Mouse (Mus musculus) T-helper 1 cell (primary cell): Measurements from ENCODE around the gene Tox2.

ENCODE experiments used
- in situ Hi-C: fragments of 300-600 bp; cut with MboI, MseI; formaldehyde crosslinking; loops from one replicate; pipeline ENCODE4 v1.15.1; 2025; ENCODE audit warnings: high pct_unique_total_duplicates

Tox2 gene

DNA sequence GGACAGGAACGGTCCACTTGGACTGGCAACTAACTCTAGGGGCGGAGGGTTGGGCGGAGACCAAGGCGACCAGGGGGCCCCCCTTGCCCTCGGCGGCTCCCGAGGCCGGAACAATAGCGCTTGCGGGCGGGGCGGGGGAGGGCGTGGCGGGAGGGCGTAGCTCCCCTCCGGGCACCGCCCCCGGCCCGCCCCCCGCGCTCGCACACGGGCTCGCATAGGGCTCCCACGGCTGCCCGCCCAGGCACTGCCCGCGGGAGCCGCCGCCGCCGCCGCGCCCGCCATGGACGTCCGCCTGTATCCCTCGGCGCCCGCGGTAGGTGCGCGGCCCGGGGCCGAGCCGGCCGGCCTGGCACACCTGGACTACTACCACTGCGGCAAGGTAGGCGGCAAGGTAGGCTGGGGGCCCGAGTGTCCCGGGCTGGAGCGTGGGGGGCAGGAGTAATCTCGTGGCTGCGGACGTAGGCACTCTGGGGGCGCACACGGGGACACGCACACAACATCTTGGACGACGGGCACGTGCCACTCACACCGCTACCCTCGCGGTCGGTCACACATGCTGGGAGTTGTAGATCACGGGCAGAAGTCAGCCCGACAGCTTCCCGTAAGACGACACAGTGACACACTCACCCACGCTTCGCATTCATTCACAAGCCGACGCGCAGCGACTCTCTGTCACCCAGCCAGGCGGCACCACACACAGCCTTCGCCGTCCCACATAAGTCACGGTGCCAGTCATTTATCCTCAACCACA, at the start of gene Tox2:
Tox2 (plus strand) TSS at position 242 of the 751 bp plus-strand sequence.
- in situ Hi-C loops = no loop called here

DNA sequence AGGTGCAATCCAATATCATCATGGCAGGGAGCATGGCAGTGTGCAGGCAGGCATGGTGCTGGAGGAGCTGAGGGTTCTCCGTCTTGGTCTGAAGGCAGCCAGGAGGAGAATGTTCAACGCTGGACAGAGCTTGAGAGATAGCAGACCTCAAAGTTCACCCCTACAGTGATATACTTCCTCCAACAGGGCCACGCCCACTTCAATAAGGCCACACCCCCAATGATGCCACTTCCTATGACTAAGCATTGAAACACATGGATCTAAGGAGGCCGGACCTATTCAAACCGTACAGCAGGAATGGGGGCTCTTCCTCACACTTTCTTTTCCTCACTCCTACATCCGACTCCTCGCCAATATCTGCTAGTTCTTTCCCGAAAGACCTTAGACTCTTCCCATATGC, 48.3 kb upstream of the Tox2 start:
- in situ Hi-C loops = no loop called here

DNA sequence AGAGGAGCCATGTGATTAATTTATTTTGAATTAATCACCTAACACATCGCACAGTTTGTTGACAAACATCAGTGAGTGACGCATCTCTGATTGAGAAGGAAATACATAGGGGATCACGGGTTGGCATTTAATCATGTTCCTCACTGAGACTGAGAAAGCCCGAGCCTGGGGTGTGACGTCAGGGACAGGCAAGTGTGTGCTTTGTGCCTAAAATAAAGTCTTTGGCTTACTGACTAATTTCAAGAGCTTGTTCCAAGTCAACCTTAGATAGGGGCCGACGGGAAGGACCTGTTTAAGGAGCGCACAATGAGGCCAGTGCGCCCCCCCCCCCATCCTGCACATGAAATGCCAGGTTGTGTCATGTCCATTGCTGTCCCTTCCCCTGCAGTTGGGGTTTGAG, 43.9 kb upstream of the Tox2 start:
- in situ Hi-C loops = no loop called here

DNA sequence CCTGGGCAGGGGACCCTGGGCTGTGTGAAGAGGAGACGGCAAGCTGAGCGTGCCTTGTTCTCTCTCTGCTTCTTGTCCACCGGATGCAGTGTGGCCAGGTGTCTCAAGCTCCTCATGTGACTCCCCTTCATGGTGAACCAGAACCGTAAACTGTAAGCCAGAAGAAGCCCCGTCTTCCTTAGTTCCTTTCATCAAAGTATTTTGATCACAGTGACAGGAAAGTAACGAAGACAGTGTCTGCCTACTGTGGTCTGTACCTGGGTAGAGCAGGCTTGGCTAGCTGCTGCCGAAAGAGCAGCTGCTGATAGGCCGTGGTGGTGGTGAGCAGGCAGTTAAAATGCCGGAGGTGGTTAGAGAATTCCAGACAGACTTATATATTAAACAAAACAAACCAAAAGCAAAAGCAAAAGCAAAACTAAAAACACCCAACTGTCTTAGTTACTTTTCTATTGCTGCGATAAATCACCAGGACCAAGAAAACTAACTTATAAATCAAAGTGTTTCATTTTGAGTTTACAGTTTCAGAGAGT, 38.4 kb upstream of the Tox2 start:
- in situ Hi-C loops = no loop called here

DNA sequence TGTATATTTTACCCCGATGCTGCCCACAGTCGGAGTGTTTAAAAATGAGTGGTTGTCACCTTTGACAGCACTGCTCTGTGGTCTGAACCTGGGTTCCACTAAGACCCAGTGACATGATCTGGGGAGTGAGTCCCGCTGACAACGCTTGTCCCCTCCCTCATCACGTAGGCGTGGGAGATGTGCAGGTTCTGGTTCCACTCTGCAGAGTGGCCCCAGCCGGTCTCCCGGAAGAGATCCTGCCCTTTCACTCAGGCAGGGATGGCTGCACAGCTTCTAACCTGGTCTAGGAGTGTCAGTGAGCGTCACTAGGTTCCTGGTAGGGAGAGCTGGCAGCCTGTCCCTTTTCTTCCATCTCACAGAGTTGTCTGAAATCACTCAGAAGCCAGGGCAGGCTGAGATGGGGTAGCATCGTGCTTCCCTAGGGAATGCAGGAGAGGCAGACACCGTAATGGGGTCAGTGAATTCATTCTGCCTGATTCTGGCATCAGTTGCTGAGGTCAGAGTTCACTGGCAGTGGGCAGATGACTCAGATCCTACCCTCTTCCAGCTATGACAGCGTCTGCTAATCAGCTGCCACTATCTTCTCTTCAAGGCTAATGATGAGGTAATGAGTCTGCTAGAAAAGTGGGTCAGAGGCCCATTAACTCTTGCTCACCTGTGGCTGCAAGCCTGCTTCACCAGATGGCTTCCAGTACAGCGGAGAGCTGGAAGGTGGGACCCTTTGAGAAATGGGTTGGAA, 36.7 kb upstream of the Tox2 start:
- in situ Hi-C loops = no loop called here

DNA sequence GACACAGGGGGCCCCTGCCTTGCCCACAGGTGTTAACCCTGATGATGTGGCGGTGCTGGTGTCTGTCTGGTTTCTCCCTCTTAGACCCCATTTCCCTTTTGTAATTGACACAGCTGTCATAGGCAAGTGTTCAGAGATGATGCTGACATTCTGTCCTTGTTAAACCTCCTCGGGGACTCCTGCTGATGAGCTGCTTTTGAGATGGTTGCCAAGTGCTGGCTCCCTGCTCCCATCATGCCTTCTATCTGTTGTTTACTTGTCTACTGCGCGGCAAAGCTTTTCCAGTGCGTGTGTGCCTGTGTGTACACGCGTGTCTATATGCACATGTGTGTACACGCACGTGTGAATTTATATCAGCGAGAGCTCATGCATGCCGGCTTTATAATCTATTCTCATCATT, 31.0 kb upstream of the Tox2 start:
- in situ Hi-C loops = no loop called here

DNA sequence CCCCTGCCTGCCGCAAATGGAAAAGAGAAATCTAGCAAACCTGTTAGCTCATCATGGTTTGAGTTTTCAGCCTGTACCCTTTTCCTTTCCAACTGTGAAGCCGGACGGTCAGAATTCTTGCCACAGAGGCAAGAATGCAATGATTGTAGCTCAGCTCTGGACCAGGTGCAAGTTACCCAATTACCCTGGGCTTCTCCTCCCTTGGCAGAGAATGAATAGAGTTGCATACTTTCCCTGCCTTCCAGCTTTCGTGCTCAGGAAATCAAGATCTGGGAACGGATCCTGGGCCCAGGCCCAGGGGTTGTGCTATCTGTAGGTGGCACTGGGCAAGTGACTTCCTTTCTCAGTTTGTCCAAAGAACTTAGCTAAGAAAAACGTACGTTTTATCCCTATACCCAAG, 28.9 kb upstream of the Tox2 start:
- in situ Hi-C loops = no loop called here

DNA sequence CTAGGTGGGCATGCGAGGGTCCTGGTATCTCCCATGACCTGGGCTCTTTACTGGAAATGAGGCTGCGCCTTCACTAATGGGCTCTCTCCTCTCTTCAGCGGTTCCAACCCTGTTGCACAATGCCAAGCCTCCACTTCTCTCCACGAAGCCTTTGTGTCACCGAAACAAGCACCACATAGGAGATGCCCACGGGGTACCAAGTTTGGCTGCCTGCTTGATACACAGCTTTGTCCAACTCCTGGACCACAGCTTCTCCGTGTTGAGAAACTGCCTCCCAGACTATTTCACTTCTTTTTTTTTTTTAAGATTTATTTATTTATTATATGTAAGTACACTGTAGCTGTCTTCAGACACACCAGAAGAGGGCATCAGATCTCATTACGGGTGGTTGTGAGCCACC, 27.1 kb upstream of the Tox2 start:
- in situ Hi-C loops = no loop called here

DNA sequence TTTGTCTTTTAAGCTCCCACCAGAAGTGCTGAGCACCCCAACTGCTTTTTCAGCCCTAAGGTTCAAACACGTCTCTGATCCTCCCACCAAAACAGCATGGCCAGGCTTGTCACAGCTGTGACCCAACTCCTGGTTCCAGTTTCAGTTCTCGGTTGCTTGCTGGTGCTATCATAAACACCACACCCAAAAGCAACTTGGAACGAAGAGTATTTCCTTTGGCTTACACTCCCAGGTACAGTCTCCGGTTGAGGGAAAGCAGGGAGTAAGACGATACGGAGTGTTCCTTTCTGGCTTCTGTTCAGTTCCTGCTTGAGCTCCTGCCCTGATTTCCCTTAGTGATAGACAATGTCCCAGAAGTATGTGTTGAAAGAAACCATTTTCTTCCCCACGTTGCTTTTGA, 26.4 kb upstream of the Tox2 start:
- in situ Hi-C loops = no loop called here

DNA sequence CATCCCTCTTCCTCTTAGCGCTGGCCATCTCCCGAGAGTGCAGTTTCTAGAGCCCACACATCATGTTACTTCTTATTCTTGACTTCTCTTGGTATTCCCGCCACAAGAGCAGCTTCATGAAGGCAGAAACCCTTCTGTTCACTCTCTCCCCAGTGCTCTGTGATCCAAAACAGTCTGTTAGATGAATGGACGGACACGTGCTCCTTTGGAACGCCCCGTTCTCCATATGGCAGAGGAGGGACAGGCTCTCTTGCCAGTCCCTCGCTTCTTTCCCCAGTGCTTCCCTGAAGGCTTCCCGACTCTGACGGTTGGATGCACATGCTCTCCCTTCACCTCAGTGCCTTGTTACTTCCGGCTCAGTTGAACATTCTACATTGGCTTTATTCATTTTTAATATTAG, 15.4 kb upstream of the Tox2 start:
- in situ Hi-C loops = no loop called here

DNA sequence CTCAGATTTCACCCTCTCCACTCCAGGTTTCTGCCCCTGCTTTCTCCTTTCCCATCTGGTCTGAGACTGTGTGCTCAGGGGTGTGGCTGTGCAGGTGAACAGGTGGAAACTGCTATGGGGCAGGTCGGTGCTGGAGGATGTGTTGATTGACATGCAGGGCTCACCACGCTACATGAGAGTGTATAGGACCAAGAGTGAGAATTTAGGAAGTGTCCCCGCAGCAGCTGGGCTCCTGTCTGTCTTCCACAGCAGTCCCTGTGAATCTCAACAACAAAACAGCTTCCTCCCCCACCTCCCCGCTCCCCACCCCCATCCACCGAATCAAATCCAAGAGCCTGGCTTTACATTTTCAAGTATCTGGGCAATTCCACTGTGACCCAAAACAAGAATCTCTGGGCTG, 13.3 kb upstream of the Tox2 start:
- in situ Hi-C loops = no loop called here

DNA sequence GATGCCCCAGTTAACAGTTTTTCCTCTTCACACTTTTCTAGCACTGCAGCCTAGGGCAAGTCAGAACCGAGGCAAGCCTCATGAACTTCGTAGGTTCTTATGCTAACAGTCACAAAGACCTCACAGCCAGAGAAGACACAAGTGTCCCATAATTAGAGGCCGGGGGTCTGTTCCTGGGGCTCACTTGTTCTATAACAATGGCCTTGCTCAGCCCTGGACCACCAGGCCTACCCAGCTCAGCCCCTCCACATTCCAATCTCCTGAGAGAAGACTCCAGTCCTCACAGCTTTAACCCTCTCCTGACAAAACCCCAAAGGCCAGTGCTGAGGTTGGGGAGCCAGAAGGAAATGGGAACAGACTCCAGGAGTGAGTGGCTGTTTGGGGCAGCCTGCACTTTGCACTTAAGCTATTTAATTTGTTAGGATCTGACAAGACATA, 12.9 kb upstream of the Tox2 start:
- in situ Hi-C loops = no loop called here

DNA sequence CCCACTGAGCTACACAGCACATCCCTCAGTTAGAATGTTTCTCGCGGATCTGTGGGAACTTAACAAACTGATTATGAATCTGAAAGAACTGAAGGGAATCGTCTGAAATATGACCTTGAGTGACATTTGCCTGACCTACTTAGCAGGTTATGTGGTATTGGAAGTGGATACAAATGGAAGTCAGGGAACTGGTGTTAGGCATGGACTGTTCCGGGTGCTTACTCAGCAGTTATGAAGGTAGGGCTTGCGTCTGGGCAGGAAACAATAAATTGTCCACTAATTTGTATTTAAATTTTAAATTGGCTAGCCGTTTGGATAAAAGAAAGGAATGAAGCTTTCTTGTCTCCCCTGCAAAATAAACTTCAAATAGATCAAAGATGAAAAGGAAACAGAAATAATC, 10.4 kb upstream of the Tox2 start:
- in situ Hi-C loops = no loop called here

DNA sequence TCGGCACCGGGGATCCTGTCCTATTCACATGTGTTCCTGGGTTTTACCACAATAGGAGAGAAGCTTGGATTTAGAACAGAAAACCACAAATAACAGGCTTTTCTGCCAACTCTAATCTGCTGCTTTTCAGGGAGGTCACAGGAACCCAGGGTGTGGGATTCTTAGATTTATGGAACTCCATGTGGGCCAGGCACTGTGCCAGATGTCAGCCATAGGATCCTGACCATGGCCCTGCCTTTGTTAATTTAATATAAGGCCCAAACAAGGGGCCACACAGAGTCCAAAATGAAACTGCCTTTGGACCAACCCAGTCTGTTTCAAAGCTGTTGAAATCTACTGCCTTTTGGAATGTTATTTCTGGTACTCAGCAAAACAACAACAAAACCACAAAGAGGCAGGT, 8.9 kb upstream of the Tox2 start:
- in situ Hi-C loops = no loop called here

DNA sequence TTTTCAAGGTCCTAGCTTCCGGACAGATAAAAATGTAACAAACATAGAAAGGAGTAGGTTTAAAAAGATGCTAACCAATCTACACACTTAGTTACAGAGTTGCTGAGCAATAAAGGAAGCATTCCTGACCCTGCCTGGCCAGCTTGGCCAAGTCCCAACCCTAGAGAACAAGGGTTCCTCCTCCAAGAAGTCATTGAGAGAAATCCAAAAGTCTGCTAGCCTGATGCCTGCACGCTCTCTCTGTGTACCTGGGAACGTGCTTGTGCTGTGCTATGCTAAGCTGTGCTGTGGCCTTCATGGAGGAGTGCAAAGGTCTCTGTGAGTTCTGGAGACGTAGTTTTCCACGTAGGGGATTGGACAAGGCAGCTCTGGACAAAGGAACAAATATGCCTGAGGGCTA, 8.4 kb upstream of the Tox2 start:
- in situ Hi-C loops = no loop called here

DNA sequence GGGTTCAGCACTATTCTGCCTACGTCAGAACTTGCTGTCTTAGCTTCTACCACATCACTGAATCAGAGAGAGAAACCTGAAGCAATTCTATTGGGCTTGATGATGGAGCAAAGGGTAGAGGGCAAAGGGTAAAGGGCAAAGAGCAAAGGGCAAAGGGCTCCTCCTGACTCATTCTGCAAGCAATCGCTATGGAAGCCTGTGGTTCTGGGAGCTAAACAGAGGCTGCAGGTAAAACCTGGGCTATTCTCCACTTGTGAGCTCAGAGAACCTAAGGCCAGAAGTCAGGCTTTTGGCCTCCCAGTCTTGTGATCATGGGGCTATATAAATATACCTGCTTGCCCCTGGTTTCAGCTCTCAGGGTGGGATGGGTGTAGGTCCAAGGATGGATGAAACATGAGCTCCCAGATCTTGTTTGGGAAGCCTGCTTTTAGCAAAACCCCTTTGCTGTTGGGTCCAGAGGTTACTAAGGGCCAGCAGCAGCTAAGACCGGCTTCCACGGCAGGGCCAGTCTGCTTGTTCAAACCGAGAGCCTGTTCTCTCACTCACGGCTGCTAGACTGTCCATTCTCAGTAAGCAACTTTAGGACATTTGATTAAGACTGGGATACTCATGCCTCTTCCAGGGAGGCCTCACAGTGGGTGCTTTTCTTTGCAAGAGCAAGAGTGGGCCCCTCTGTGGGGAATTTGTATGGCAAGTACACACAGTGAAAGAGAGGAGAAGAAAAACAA, 7.7 kb upstream of the Tox2 start:
- in situ Hi-C loops = no loop called here

DNA sequence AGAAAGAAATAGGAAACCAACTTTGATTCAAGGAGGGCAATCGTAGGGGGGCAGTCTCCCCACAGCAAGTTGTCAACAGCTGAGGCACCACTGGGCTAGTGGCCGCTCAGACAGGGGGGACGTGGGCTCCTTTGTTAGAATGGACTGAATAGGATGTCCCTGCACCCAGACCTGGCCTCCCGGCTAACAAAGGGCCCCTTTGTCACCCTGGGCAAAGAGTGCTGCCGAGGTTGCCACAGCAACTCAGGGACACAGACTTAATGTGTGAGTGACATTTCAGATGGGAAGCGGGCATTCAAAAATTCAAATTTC, 7.1 kb upstream of the Tox2 start:
- in situ Hi-C loops = no loop called here

DNA sequence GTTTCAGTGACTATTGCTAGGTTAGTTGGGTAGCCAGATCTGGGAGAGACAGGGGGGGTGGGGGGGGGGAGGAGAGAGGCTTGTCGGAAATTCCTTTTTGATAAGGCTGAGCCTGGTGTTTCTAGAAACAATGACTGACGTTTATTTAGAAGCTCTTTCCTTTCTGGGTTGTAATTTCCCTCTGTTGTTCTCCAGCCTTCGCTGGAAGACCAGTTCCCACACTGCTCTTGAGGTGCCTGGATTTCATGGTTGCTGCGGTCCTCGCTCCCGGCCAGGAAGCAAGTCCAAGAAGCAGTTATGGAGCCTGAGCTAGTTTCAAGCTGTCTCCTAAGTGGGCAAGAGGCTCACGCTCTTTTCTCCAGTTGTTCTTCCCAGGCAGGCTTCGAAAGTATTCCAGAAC, 1.0 kb upstream of the Tox2 start:
- in situ Hi-C loops = no loop called here

DNA sequence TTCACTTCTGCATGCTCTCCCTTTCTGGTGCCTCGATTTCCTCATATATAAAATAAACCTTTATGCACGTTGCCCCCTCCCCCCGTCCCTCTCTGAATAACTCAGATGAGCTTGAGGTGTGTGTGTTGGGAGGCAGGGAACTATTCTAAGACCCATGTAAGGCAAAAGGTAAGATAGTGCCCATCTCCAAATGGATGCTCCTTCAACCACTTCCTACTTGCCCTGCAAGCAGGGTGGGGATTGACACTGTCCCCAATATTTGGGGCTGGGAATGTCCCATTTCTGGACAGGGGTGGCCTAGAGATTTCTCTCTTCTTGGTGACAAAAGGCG, 407 bp upstream of the Tox2 start:
- in situ Hi-C loops = no loop called here

DNA sequence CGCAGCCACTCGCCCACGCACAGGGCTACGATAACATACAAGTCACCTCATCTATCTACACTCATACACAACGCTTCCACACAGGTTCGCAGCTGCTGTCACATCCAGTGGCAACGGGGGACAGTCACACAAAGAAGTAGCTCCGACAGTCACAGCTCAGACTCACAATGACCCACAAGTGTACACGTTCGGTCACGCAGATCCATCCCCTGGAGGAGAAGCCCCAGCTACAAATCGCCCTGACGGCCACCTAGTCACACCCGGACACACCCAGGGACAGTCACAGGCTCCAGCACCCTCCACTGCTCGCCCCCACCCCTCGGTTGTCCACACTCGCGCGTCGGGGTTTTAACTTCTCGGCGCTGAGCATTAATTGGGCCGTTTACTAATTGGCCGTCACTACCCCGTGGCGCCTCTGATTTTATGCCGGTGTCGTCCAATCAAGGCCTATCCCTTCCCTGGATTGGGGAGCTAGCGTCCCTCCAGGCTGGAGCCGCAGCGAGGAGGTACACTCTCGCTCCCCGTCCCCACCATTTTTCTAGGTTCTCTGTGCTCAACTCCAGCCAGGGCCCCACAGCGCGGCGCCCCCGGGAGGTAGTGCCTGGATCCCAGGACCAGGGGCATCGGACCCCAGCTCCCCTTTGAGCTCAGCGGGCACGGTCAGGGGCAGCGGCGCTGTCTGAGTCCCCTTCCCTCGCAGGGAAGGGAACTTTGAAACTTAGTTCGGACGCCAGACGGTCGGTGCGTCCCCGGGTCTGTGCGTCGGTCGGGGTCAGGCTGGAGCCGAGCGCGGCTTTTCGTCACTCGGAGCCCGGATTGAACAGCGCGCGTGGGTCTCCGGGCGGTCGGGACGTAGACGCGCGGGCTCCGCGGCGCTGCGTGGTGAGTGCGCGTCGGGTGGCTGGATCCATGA, 966 bp downstream of the Tox2 start:
- in situ Hi-C loops = no loop called here

DNA sequence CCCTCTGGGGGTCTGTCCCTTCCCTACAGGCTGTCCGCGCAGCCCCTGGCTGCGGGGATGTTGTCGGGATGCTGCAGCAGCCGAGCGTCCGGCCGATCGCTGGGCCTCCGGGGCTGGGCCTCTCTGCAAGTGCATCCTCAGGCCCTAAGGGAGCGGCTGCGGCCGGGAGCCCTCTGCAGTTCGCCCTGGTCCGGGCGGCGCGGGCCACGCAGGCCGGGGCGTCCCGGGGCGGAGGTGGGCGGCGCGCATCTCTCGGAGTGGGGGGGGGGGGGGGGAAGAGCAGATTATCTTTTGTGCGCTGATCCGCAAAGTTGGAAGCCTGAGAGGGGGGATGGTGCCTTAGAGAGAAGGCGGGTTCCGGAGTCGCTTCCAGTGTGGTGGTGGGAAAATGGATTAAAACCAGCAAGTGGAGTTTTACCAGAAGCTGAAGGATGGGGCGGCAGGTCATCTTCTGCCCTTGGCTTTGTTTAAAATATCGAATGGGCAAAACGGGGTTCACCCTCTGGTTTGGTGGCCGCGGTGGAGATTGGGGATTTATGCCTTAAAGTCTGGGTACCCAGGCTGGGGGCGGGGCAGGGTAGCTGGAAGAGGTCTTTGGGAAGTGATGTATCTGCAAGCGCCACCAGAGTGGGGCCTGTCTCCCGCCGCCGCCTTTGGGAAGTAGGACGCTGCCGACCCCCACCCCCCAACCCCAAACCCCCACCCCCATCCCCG, 1.8 kb downstream of the Tox2 start:
- in situ Hi-C loops = no loop called here
